Mouse (Mus musculus): ENCODE data around the gene Smc6.

- TF ChIP-seq CTCF (IDR thresholded peaks at IDR 0.05; ENCODE audit: low read depth) (no peak), EP300 (IDR thresholded peaks at IDR 0.05; ENCODE audit: low read depth) (no peak)
These were observed 41.0 kb upstream of the Smc6 start for GRCm38 (mm10) chr12:11224722-11225121.

Data from liver, postnatal 0 days (tissue).